Mouse (Mus musculus) MEL (cell line): Measurements from ENCODE around the gene Inpp5k. TPM values are rescaled to one million over a fixed set of nuclear protein-coding genes. Genes with fewer than 3 reads are reported as not detected.

ENCODE experiments used
- DNase-seq: peaks from one replicate; pipeline ENCODE4 v3.0.0; 2011; ENCODE audit warnings: low read depth, low spot score
- H3K27ac ChIP-seq: 2 replicates; pipeline ENCODE4 v1.5.1; 2012; ENCODE audit warnings: low read depth, mild to moderate bottlenecking, control low read depth, low read length, moderate library complexity; ENCODE audit not compliant: control insufficient read depth
- H3K27me3 ChIP-seq, 2 experiments: fragments of 150-350 bp in 1 of 2; sonication (generic) in 1 of 2; 2 replicates each; pipeline ENCODE4 v1.6.1; 2012; ENCODE audit warnings: low read length in 2 of 2, mild to moderate bottlenecking in 2 of 2, improper control_type of control experiment in 1 of 2, moderate library complexity in 1 of 2; ENCODE audit not compliant: insufficient read depth in 2 of 2, control insufficient read depth in 1 of 2
- H3K36me3 ChIP-seq, 2 experiments: 2 replicates each; pipeline ENCODE4 v1.6.1; 2012 to 2014; ENCODE audit warnings: low read length in 2 of 2, improper control_type of control experiment in 1 of 2, inconsistent platforms in 1 of 2, mild to moderate bottlenecking in 1 of 2; ENCODE audit not compliant: insufficient read depth in 2 of 2, control insufficient read depth in 1 of 2
- H3K4me1 ChIP-seq, 2 experiments: fragments of 150-350 bp in 1 of 2; sonication (generic) in 1 of 2; 2 replicates each; pipeline ENCODE4 v1.6.1; 2012; ENCODE audit warnings: low read length in 2 of 2, improper control_type of control experiment in 1 of 2, mild to moderate bottlenecking in 1 of 2; ENCODE audit not compliant: insufficient read depth in 2 of 2, control insufficient read depth in 1 of 2
- H3K4me3 ChIP-seq, 2 experiments: fragments of 150-350 bp in 1 of 2; sonication (generic) in 1 of 2; 2 replicates each; pipeline ENCODE4 v1.5.1; 2012; ENCODE audit warnings: low read depth in 2 of 2, low read length in 2 of 2, mild to moderate bottlenecking in 2 of 2, moderate library complexity in 2 of 2, control low read depth in 1 of 2, improper control_type of control experiment in 1 of 2; ENCODE audit not compliant: control insufficient read depth in 1 of 2, insufficient read depth in 1 of 2
- H3K79me2 ChIP-seq: 2 replicates; pipeline ENCODE4 v1.6.1; 2012; ENCODE audit warnings: mild to moderate bottlenecking, low read length, moderate library complexity; ENCODE audit not compliant: control insufficient read depth, poor library complexity, insufficient read depth
- H3K9ac ChIP-seq: 2 replicates; pipeline ENCODE4 v1.6.1; 2012; ENCODE audit warnings: low read depth, mild to moderate bottlenecking, control low read depth, low read length, moderate library complexity; ENCODE audit not compliant: control insufficient read depth, poor library complexity, severe bottlenecking
- H3K9me3 ChIP-seq: fragments of 150-350 bp; sonication (generic); replicated peaks from 2 replicates; pipeline ENCODE4 v1.6.1; 2012; ENCODE audit warnings: mild to moderate bottlenecking, low read length, improper control_type of control experiment, moderate library complexity; ENCODE audit not compliant: insufficient read depth
- BHLHE40 ChIP-seq: IDR thresholded peaks from 2 replicates; pipeline ENCODE4 v1.6.1; 2012; ENCODE audit warnings: low read depth, mild to moderate bottlenecking, inconsistent platforms, low read length, improper control_type of control experiment, borderline replicate concordance
- CHD1 ChIP-seq: IDR thresholded peaks from 2 replicates; pipeline ENCODE4 v1.6.1; 2012; ENCODE audit warnings: low read depth, mild to moderate bottlenecking, inconsistent platforms, low read length, improper control_type of control experiment
- CHD2 ChIP-seq: IDR thresholded peaks from 2 replicates; pipeline ENCODE4 v1.6.1; 2011; ENCODE audit warnings: low read length, improper control_type of control experiment
- ELF1 ChIP-seq: IDR thresholded peaks from 2 replicates; pipeline ENCODE4 v1.6.1; 2014; ENCODE audit warnings: low read depth, mild to moderate bottlenecking, inconsistent platforms, low read length, improper control_type of control experiment, moderate library complexity
- KAT2A ChIP-seq: conservative IDR thresholded peaks from 2 replicates; pipeline ENCODE4 v1.6.1; 2012; ENCODE audit warnings: low read depth, low read length, improper control_type of control experiment, inconsistent platforms
- MAX ChIP-seq: IDR thresholded peaks from 2 replicates; pipeline ENCODE4 v1.6.1; 2011; ENCODE audit warnings: low read length, improper control_type of control experiment
- MAZ ChIP-seq: IDR thresholded peaks from 2 replicates; pipeline ENCODE4 v1.6.1; 2012; ENCODE audit warnings: low read depth, mild to moderate bottlenecking, inconsistent platforms, low read length, improper control_type of control experiment
- MEF2A ChIP-seq: IDR thresholded peaks from 2 replicates; pipeline ENCODE4 v1.6.1; 2014; ENCODE audit warnings: low read depth, mild to moderate bottlenecking, inconsistent platforms, low read length, improper control_type of control experiment; ENCODE audit not compliant: poor library complexity, insufficient replicate concordance, severe bottlenecking; ENCODE audit errors: extremely low read depth
- MXI1 ChIP-seq: IDR thresholded peaks from 2 replicates; pipeline ENCODE4 v1.6.1; 2011; ENCODE audit warnings: mild to moderate bottlenecking, low read depth, low read length, improper control_type of control experiment
- MYB ChIP-seq: IDR thresholded peaks from 2 replicates; pipeline ENCODE4 v1.6.1; 2011; ENCODE audit warnings: mild to moderate bottlenecking, low read depth, low read length, improper control_type of control experiment
- MYC ChIP-seq: IDR thresholded peaks from 2 replicates; pipeline ENCODE4 v1.6.1; 2011; ENCODE audit warnings: low read depth, mild to moderate bottlenecking, low read length, improper control_type of control experiment, moderate library complexity
- NELFE ChIP-seq: IDR thresholded peaks from 2 replicates; pipeline ENCODE4 v1.6.1; 2011; ENCODE audit warnings: low read depth, low read length, improper control_type of control experiment
- NRF1 ChIP-seq: IDR thresholded peaks from 2 replicates; pipeline ENCODE4 v1.6.1; 2014; ENCODE audit warnings: low read depth, mild to moderate bottlenecking, inconsistent platforms, low read length, improper control_type of control experiment, moderate library complexity; ENCODE audit not compliant: poor library complexity, insufficient read depth, severe bottlenecking
- POLR2A ChIP-seq, 2 experiments: IDR thresholded peaks; 2 replicates each; pipeline ENCODE4 v1.6.1; 2011 to 2012; ENCODE audit warnings: low read length in 2 of 2, mild to moderate bottlenecking in 2 of 2, control low read depth in 1 of 2, improper control_type of control experiment in 1 of 2, low read depth in 1 of 2, moderate library complexity in 1 of 2; ENCODE audit not compliant: control insufficient read depth in 1 of 2, insufficient read depth in 1 of 2, poor library complexity in 1 of 2
- POLR2AphosphoS2 ChIP-seq: IDR thresholded peaks from 2 replicates; pipeline ENCODE4 v1.6.1; 2011; ENCODE audit warnings: low read length, improper control_type of control experiment
- RAD21 ChIP-seq: IDR thresholded peaks from 2 replicates; pipeline ENCODE4 v1.6.1; 2011; ENCODE audit warnings: mild to moderate bottlenecking, low read depth, low read length, improper control_type of control experiment
- SIN3A ChIP-seq: IDR thresholded peaks from 2 replicates; pipeline ENCODE4 v1.6.1; 2012; ENCODE audit warnings: low read length, improper control_type of control experiment, inconsistent platforms
- TBP ChIP-seq: IDR thresholded peaks from 2 replicates; pipeline ENCODE4 v1.8.0; 2011; ENCODE audit warnings: low read depth, low read length, improper control_type of control experiment
- TCF12 ChIP-seq: IDR thresholded peaks from 2 replicates; pipeline ENCODE4 v1.6.1; 2014; ENCODE audit warnings: low read depth, mild to moderate bottlenecking, inconsistent platforms, low read length, improper control_type of control experiment, moderate library complexity
- ZC3H11A ChIP-seq: IDR thresholded peaks from 2 replicates; pipeline ENCODE4 v1.6.1; 2012; ENCODE audit warnings: low read depth, mild to moderate bottlenecking, inconsistent platforms, low read length, improper control_type of control experiment
- ZMIZ1 ChIP-seq: IDR thresholded peaks from 2 replicates; pipeline ENCODE4 v1.6.1; 2012; ENCODE audit warnings: low read depth, mild to moderate bottlenecking, inconsistent platforms, low read length, improper control_type of control experiment, moderate library complexity
- ZNF384 ChIP-seq: IDR thresholded peaks from 2 replicates; pipeline ENCODE4 v1.6.1; 2012; ENCODE audit warnings: low read depth, mild to moderate bottlenecking, inconsistent platforms, low read length, improper control_type of control experiment
- polyA plus RNA-seq, 2 experiments: library from polyadenylated mRNA; stranded (reverse) in 1 of 2; unstranded in 1 of 2; fragments of >175 nt in 1 of 2; fragments of >200 nt in 1 of 2; gene quantifications; 2 replicates each; pipeline versions ENCODE4 v1.2.1 to v1.2.4; 2012; ENCODE audit warnings: low replicate concordance in 2 of 2, low read depth in 1 of 2; ENCODE audit not compliant: insufficient read length in 2 of 2, insufficient read depth in 1 of 2, missing spikeins in 1 of 2
- total RNA-seq: library from RNA; depleted of rRNA; stranded (reverse); fragments of 300-350 nt; gene quantifications from 2 replicates; pipeline ENCODE4 v1.2.3, GENCODE M21; 2012

Gene Inpp5k
- total and polyA plus RNA-seq, 3 experiments: 15.2 to 28.7 TPM; not detected in 1

- TF ChIP-seq MEF2A (0 out of 2 replicates have a peak, but pooled peaks have one; percentile 8), NELFE (peak; percentile 33), POLR2A (IDR thresholded peaks at IDR 0.05; ENCODE audit: control insufficient read depth in 1 of 2, insufficient read depth in 1 of 2, low read depth in 1 of 2, low read length in 2 of 2, poor library complexity in 1 of 2) (peak; percentile 9 to 42; a peak in 2 of 4 replicates), TBP (peak; percentile 21; the same call in 1 of the 2 replicates), MYC (no peak; the same call in 1 of the 2 replicates), POLR2AphosphoS2 (0 out of 2 replicates have a peak, but pooled peaks have one; percentile 24), NRF1 (0 out of 2 replicates have a peak, but pooled peaks have one; percentile 44), CHD2 (peak; percentile 52; the same call in 1 of the 2 replicates), RAD21 (no peak), MAZ (peak; percentile 1; the same call in 1 of the 2 replicates), MXI1 (no peak; the same call in none of the 2 replicates), BHLHE40 (peak; percentile 36), KAT2A (no peak), SIN3A (peak; percentile 7; the same call in 1 of the 2 replicates), TCF12 (0 out of 2 replicates have a peak, but pooled peaks have one; percentile 11), ZC3H11A (no peak), MYB (no peak), ZNF384 (no peak), MAX (peak; percentile 81), ZMIZ1 (peak; percentile 68; the same call in 1 of the 2 replicates), ELF1 (peak; percentile 6; the same call in 1 of the 2 replicates), CHD1 (no peak)
- H3K9me3 ChIP-seq: no peaks in the 10 kb centered on the region
- peak; percentile 95 for DNase-seq
- peak overlapping the region; percentile 77 for H3K27ac ChIP-seq
- H3K4me1 ChIP-seq: peaks cover 4 to 34% of the 10 kb centered on the region in 2 experiments
- no peaks in the 10 kb centered on the region for H3K27me3 ChIP-seq
- peak overlapping the region; percentile 62 to 81 for H3K4me3 ChIP-seq
- peaks cover 16% of the 10 kb centered on the region for H3K79me2 ChIP-seq
- peaks cover 0 to 9% of the 10 kb centered on the region in 2 experiments; a peak in 2 of 4 replicates for H3K36me3 ChIP-seq
- H3K9ac ChIP-seq: peak overlapping the region; percentile 81
Measured at GRCm38 (mm10) chr11:75653781-75654470, 23.1 kb downstream of the Inpp5k start.
